Mouse (Mus musculus): ENCODE measurements around the gene Osbpl6.

DNA sequence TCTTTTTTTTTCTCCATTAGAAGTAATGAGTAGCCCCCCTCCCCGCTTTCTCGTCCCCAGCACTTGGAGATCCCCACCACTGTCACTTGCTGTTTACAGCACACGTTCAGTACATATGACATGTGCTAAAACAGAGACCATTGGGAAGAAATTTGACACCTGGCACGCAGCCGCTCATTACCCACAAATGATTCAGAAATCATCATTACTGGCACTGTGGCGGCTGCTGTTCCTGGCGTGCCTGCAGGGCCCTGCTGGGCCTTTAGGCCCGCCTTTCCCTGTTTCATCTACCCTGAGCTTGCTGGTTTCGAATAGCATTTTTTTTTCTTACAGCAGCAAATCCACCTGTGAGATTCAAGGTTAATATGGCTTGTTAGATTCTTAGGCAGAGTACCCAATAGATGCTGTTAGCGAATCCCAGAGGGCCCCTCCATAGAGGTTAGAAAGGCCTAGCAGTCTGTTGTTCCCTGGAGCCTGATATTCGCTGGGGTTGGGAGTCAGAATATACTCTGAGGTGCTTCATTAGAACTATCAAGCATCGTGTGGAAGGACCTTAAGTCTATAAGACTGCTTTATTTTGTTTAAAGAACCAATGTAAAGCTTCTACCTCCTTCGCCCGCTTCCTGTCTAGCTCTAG, 126.3 kb downstream of the Osbpl6 start:
- TF ChIP-seq GATA2 (IDR thresholded peaks at IDR 0.05; ENCODE audit: borderline replicate concordance, low read depth, low read length) (no peak), CTCF (IDR thresholded peaks at IDR 0.05; ENCODE audit: low read depth, low read length) (no peak)
